Mouse (Mus musculus) thymus, adult 2 months (tissue): ENCODE data around the gene Frmd4a. TPM values are rescaled to one million over a fixed set of nuclear protein-coding genes. Genes with fewer than 3 reads are reported as not detected.

ENCODE experiments used
- DNase-seq: peaks from one replicate; pipeline ENCODE4 v3.0.0; 2021
- H3K27ac ChIP-seq: fragments of 200-500 bp; 2 replicates; pipeline ENCODE4 v1.5.1; 2012; ENCODE audit warnings: low read length, control low read depth; ENCODE audit not compliant: control insufficient read depth, insufficient read depth
- H3K27me3 ChIP-seq: fragments of 200-500 bp; 2 replicates; pipeline ENCODE4 v1.6.1; 2012; ENCODE audit warnings: mild to moderate bottlenecking, low read length, moderate library complexity, mixed read lengths; ENCODE audit not compliant: control insufficient read depth, insufficient read depth
- H3K36me3 ChIP-seq: fragments of 200-500 bp; 2 replicates; pipeline ENCODE4 v1.6.1; 2012; ENCODE audit warnings: mild to moderate bottlenecking, low read length, moderate library complexity; ENCODE audit not compliant: control insufficient read depth, insufficient read depth
- H3K4me1 ChIP-seq: fragments of 200-500 bp; replicated peaks from 2 replicates; pipeline ENCODE4 v1.6.1; 2012; ENCODE audit warnings: low read length; ENCODE audit not compliant: control insufficient read depth, insufficient read depth
- H3K4me3 ChIP-seq: fragments of 200-500 bp; 2 replicates; pipeline ENCODE4 v1.5.1; 2012; ENCODE audit warnings: mild to moderate bottlenecking, low read length, control low read depth, moderate library complexity; ENCODE audit not compliant: control insufficient read depth, insufficient read depth
- CTCF ChIP-seq: fragments of 200-500 bp; IDR thresholded peaks from 2 replicates; pipeline ENCODE4 v1.5.1; 2012; ENCODE audit warnings: mild to moderate bottlenecking, control low read depth, low read length, moderate library complexity, borderline replicate concordance; ENCODE audit not compliant: control insufficient read depth, poor library complexity, insufficient read depth; ENCODE audit errors: extremely low read depth
- POLR2A ChIP-seq: fragments of 200-500 bp; IDR thresholded peaks from 2 replicates; pipeline ENCODE4 v1.6.1; 2012; ENCODE audit warnings: mild to moderate bottlenecking, low read length, control low read depth, moderate library complexity; ENCODE audit not compliant: control insufficient read depth, poor library complexity, insufficient read depth; ENCODE audit errors: extremely low read depth
- WGBS: fragments of 180-500 bp; shearing (Covaris S2); methylation state at CpG from one replicate; pipeline ENCODE4 v1.1.7; 2018; 5-methylcytosine and 5-hydroxymethylcytosine counted together
- polyA plus RNA-seq: library from polyadenylated mRNA; depleted of rRNA; stranded (reverse); fragments of >200 nt; gene quantifications from 2 replicates; pipeline ENCODE4 v1.2.3, GENCODE M21; 2012

Frmd4a gene
- polyA plus RNA-seq, 1 experiment = 17.5 TPM

GRCm38 (mm10) chr2:4340378-4340777 is 322.9 kb downstream of the Frmd4a start:
- H3K27ac ChIP-seq = no peak overlapping the region
- DNase-seq = no peak
- no peaks in the 10 kb centered on the region for H3K36me3 ChIP-seq
- no peaks in the 10 kb centered on the region for H3K27me3 ChIP-seq
- no peak overlapping the region for H3K4me3 ChIP-seq
- WGBS = 95% methylated on average over 10 of the region's 10 CpGs
- TF ChIP-seq POLR2A (no peak), CTCF (no peak)
- no peaks in the 10 kb centered on the region for H3K4me1 ChIP-seq

DNA sequence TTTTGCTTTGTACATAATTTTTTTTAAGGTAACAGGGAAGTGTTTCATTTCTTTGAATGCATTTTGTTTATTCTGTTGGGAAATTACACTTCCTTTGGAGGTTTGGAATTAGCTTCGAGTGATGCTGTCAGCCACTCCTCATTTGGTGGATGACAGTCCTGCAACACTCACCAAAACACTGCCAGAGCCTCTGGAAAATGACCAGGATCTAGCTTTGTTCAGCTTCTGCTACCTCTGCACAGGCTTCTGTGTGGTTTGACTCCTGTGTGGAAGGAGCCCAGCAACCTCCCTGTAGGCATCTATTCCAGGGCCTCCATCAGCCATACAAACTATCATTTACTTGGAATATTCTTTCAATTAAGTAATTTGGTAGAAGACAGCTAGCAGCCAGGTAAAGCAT is 323.6 kb downstream of the Frmd4a start:
- no peak overlapping the region for H3K4me3 ChIP-seq
- no peak overlapping the region for H3K27ac ChIP-seq
- 68% methylated on average over 1 of the region's 1 CpGs for WGBS
- no peaks in the 10 kb centered on the region for H3K36me3 ChIP-seq
- no peaks in the 10 kb centered on the region for H3K27me3 ChIP-seq
- no peak for DNase-seq
- no peaks in the 10 kb centered on the region for H3K4me1 ChIP-seq
- TF ChIP-seq POLR2A (no peak), CTCF (no peak)

- no peak for TF ChIP-seq CTCF
- TF ChIP-seq POLR2A = no peak
- Histone ChIP-seq H3K36me3 (no peaks in the 10 kb centered on the region), H3K4me3 (no peak overlapping the region), H3K4me1 (no peaks in the 10 kb centered on the region), H3K27ac (no peak overlapping the region), H3K27me3 (no peaks in the 10 kb centered on the region)
- 95% methylated on average over 7 of the region's 7 CpGs for WGBS
- DNase-seq = no peak
Measured at GRCm38 (mm10) chr2:4342005-4342404, 324.5 kb downstream of the Frmd4a start.

DNA sequence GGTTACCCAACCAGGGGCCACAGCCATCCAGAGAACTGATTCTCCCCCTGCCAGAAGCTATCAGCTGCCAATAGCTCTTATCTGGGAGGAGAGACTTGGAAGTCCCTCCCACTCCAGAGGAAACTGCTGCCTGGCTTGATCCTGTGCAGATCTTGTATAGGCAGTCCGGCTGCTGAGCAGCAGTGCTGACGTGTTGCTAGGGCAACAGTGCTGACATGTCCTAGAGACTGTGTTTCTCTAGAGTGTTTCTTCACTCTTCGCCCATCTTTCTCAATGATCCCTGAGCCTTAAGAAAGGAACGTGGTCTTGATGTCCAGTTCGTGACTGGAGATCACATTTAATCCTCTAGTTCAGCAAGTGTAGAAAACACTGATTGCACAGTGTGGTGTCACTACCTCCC is 326.9 kb downstream of the Frmd4a start:
- no peak for TF ChIP-seq POLR2A
- TF ChIP-seq CTCF = no peak
- H3K4me3 ChIP-seq = no peak overlapping the region
- no peaks in the 10 kb centered on the region for H3K27me3 ChIP-seq
- no peak for DNase-seq
- 96% methylated on average over 5 of the region's 5 CpGs for WGBS
- H3K36me3 ChIP-seq = no peaks in the 10 kb centered on the region
- H3K4me1 ChIP-seq = no peaks in the 10 kb centered on the region
- H3K27ac ChIP-seq = no peak overlapping the region

DNA sequence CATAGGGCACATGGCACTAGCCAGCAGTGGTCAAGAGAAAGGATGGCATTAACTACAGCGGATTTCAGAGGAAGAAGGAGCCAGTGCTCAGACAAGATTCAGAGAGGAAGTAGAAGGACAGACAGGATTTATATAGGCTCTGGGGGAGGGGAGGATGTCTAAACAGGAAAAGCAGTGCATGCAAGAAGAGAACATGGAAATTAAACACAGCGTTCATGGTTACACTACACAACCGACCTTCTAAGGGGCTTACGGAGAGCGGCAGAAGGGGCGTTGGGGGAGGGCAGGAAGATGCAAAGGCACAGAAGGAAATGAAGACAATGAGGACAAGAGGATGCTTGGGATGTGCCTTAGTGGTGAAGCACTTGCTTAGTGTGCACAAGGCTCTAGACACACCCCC is 328.7 kb downstream of the Frmd4a start:
- 22% methylated on average over 6 of the region's 6 CpGs for whole genome bisulfite sequencing
- Histone ChIP-seq H3K36me3 (no peaks in the 10 kb centered on the region), H3K4me1 (no peaks in the 10 kb centered on the region), H3K27ac (no peak overlapping the region), H3K27me3 (no peaks in the 10 kb centered on the region), H3K4me3 (no peak overlapping the region)
- no peak for DNase-seq
- no peak for TF ChIP-seq CTCF
- no peak for TF ChIP-seq POLR2A

DNA sequence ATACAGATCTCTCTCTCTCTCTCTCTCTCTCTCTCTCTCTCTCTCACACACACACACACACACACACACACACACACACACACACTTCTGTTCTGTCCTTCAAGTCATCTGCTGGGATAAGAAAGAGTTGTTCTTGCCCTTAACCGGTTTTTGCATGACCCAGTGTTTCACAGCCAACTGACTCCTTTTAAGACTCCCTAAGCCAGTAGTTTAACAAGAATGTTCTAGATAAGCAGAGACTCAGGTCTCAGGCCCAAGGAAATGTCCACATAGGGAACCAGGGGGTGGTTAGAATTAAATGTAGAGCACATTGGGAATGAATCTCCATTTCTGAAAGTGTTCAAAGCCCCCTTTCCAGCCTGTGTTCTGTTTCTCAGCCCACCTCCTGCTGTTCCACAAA is 329.4 kb downstream of the Frmd4a start:
- TF ChIP-seq POLR2A (no peak), CTCF (no peak)
- 67% methylated on average over 1 of the region's 1 CpGs for WGBS
- no peak for DNase-seq
- Histone ChIP-seq H3K36me3 (no peaks in the 10 kb centered on the region), H3K27me3 (no peaks in the 10 kb centered on the region), H3K4me3 (no peak overlapping the region), H3K4me1 (no peaks in the 10 kb centered on the region), H3K27ac (no peak overlapping the region)

DNA sequence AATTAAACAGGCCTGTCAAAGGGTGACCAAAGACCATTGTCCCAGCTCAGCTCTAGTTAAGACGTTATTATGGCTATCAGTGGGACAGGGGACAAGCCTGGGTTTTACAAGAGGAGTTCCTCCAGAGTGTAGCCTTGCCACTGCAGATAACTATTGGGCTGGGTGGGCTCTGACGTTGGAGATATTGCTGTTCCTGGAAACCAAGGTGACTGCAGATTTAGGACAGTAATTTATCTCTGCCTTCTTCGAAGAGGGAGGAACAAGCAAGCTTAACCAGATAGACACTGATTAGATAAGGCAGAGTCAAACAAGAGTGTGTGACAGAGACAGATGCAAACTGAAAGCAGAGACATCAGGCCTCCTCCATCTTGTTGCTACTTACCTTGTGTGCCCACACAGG is 330.3 kb downstream of the Frmd4a start:
- no peak overlapping the region for H3K4me3 ChIP-seq
- DNase-seq = no peak
- no peaks in the 10 kb centered on the region for H3K4me1 ChIP-seq
- TF ChIP-seq POLR2A = no peak
- TF ChIP-seq CTCF = no peak
- no peak overlapping the region for H3K27ac ChIP-seq
- 83% methylated on average over 3 of the region's 3 CpGs for WGBS
- no peaks in the 10 kb centered on the region for H3K36me3 ChIP-seq
- H3K27me3 ChIP-seq = no peaks in the 10 kb centered on the region
